Mouse (Mus musculus): Measurements from ENCODE around the gene Prdm1. TPM values are rescaled to one million over a fixed set of nuclear protein-coding genes. Genes with fewer than 3 reads are reported as not detected.

The Prdm1 gene
- polyA plus RNA-seq, 1 experiment from 2014 or later, result 2.8 TPM

DNA sequence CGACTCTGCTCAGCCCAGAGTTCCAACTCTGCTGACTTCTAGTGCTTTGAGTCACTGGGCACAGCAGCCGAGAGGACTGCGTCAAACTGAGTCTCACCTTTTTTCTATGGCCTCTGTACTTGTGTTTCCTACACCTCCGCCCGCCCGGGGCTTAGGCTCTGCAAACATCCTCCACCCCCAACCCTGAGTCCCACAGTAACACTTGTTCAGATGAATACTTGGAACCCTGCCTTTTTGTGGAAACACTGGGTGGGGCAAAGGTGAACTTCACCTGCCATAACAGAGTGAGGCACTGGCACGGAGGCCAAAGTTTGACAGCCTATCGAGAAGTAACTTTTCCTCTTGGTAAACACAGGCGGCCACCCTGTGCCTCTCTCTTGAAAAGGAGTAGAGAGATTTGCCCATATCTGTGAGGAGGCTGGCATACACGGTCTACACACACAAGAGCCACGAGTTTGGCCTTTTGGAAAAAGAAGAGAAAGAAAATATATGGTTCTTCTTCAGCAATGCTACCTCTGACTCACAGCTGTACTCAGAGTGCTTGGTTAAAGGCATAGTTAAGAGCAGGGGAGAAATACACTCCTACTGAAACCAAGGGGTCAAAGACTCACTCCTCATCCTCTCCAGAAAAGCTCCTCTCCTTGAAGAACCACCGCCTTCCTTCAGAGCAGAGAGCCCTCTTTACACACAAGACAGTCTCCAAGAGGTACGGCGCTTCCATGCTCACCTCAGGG is 80.7 kb downstream of the Prdm1 start:
- peak overlapping the region; percentile 24 for H3K4me2 ChIP-seq (replicated peaks; ENCODE audit: low read depth, low read length)
- H3K27me3 ChIP-seq (ENCODE audit: control insufficient read depth, insufficient read depth, low read length), result no peaks in the 10 kb centered on the region
- WGBS, result 59% methylated on average over 14 of the region's 14 CpGs
- no peaks in the 10 kb centered on the region for H3K36me3 ChIP-seq (ENCODE audit: control insufficient read depth, insufficient read depth, low read length)
- H3K27ac ChIP-seq (ENCODE audit: low read length), result peak overlapping the region; percentile 39; the same call in 1 of the 2 replicates
- no peaks in the 10 kb centered on the region for H3K9me3 ChIP-seq (ENCODE audit: control insufficient read depth, low read depth, low read length)
- peak overlapping the region; percentile 4; the same call in 1 of the 2 replicates for H3K4me3 ChIP-seq (ENCODE audit: low read depth, low read length)
- ATAC-seq (ENCODE audit: insufficient number of reproducible peaks, insufficient read depth, low FRiP score, low read depth), result peak; percentile 90
- H3K9ac ChIP-seq (replicated peaks; ENCODE audit: low read depth, low read length), result no peak overlapping the region
- H3K4me1 ChIP-seq (ENCODE audit: control insufficient read depth, insufficient read depth, low read length), result 0 out of 2 replicates have a peak, but pooled peaks cover 4% of the 10 kb centered on the region

DNA sequence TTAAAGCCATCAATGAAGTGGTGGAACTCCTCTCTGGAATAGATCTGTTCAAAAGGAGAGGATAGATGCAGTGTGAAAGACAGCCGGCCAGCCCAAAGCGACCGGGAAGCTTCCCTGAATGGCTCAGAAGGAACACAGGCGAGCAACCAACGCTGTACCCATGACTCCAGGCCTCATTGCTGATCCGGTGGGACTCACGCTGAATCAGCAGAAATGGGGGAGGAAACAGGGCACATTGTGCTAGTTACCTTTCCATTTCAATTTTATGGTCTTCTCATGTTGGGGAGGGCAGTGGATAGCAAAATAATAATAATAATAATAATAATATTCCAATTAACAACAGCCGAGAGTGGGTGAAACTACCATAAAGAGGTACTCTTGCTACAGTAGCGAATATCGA is 81.3 kb downstream of the Prdm1 start:
- Histone ChIP-seq H3K4me1 (ENCODE audit: control insufficient read depth, insufficient read depth, low read length) (0 out of 2 replicates have a peak, but pooled peaks cover 4% of the 10 kb centered on the region), H3K27me3 (ENCODE audit: control insufficient read depth, insufficient read depth, low read length) (no peaks in the 10 kb centered on the region), H3K4me2 (replicated peaks; ENCODE audit: low read depth, low read length) (no peak overlapping the region), H3K4me3 (ENCODE audit: low read depth, low read length) (no peak overlapping the region), H3K27ac (ENCODE audit: low read length) (no peak overlapping the region), H3K9ac (replicated peaks; ENCODE audit: low read depth, low read length) (no peak overlapping the region), H3K36me3 (ENCODE audit: control insufficient read depth, insufficient read depth, low read length) (no peaks in the 10 kb centered on the region), H3K9me3 (ENCODE audit: control insufficient read depth, low read depth, low read length) (no peaks in the 10 kb centered on the region)
- 84% methylated on average over 10 of the region's 10 CpGs for WGBS
- ATAC-seq (ENCODE audit: insufficient number of reproducible peaks, insufficient read depth, low FRiP score, low read depth), result no peak

DNA sequence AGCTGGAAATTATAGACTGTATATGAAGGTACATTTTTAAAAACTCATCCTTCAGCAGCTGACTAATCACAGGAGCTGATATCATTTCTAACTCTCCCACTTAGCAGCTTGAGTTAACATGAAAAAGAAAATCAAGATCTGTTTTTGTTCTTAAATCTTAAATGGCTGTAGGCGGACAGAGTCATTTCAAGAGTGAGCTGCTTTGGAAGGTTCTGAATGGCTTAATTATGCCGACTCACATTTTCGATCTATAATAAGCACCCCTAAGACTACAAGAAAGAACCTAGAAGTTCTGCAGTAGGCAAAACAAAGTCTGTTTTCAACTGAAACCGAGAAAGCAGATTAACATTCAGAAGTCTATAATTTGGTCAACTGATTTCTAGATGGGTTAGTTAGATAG is 83.9 kb downstream of the Prdm1 start:
- no peak overlapping the region for H3K4me3 ChIP-seq (ENCODE audit: low read depth, low read length)
- H3K27ac ChIP-seq (ENCODE audit: low read length), result no peak overlapping the region
- no peak for ATAC-seq (ENCODE audit: insufficient number of reproducible peaks, insufficient read depth, low FRiP score, low read depth)
- no peak overlapping the region for H3K4me2 ChIP-seq (replicated peaks; ENCODE audit: low read depth, low read length)
- WGBS, result 64% methylated on average over 4 of the region's 4 CpGs
- H3K36me3 ChIP-seq (ENCODE audit: control insufficient read depth, insufficient read depth, low read length), result no peaks in the 10 kb centered on the region
- H3K4me1 ChIP-seq (ENCODE audit: control insufficient read depth, insufficient read depth, low read length), result 0 out of 2 replicates have a peak, but pooled peaks cover 4% of the 10 kb centered on the region
- H3K9me3 ChIP-seq (ENCODE audit: control insufficient read depth, low read depth, low read length), result no peaks in the 10 kb centered on the region
- H3K9ac ChIP-seq (replicated peaks; ENCODE audit: low read depth, low read length), result no peak overlapping the region
- H3K27me3 ChIP-seq (ENCODE audit: control insufficient read depth, insufficient read depth, low read length), result no peaks in the 10 kb centered on the region

DNA sequence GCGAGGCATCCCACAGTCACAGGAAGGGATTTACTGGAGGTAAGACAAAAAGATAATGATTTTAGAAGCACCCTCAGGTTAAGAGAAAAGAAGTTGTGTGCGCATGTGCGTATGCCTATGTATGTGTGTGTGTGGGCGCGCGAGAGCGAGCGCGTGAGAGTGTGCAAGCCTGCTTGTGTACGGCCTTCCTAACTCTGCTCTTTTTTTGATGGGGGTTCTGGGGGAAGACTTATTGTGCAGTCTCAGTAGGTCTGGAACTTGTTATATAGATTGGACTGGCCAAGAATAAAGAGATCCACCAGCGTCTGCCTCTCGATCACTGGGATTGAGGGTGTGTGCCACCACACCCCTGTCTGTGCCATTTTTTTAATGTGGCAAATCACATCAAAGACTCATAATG is 84.6 kb downstream of the Prdm1 start:
- no peaks in the 10 kb centered on the region for H3K27me3 ChIP-seq (ENCODE audit: control insufficient read depth, insufficient read depth, low read length)
- H3K27ac ChIP-seq (ENCODE audit: low read length), result no peak overlapping the region
- H3K9ac ChIP-seq (replicated peaks; ENCODE audit: low read depth, low read length), result no peak overlapping the region
- H3K9me3 ChIP-seq (ENCODE audit: control insufficient read depth, low read depth, low read length), result no peaks in the 10 kb centered on the region
- H3K4me1 ChIP-seq (ENCODE audit: control insufficient read depth, insufficient read depth, low read length), result 0 out of 2 replicates have a peak, but pooled peaks cover 4% of the 10 kb centered on the region
- H3K36me3 ChIP-seq (ENCODE audit: control insufficient read depth, insufficient read depth, low read length), result no peaks in the 10 kb centered on the region
- H3K4me3 ChIP-seq (ENCODE audit: low read depth, low read length), result no peak overlapping the region
- WGBS, result 32% methylated on average over 12 of the region's 12 CpGs
- no peak for ATAC-seq (ENCODE audit: insufficient number of reproducible peaks, insufficient read depth, low FRiP score, low read depth)
- no peak overlapping the region for H3K4me2 ChIP-seq (replicated peaks; ENCODE audit: low read depth, low read length)

DNA sequence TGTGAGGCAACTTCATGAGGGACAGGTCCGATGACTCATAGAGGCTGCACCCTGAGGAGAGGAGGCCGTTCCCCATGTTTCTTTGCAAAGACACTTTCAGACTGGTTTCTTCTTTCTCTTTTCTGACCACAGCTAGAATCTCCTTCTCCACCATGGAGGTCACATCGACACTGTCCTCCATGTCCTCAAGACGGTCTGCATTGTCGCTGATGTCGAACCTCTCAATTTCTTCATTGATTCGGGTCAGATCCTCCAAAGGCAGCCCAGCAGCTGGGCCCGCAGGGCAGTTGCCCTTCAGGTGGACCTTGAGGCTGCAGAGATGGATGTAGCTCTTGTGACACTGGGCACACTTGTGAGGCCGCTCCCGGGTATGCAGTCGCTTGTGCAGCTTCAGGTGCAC is 88.6 kb downstream of the Prdm1 start:
- Histone ChIP-seq H3K4me2 (replicated peaks; ENCODE audit: low read depth, low read length) (no peak overlapping the region), H3K27ac (ENCODE audit: low read length) (no peak overlapping the region), H3K9me3 (ENCODE audit: control insufficient read depth, low read depth, low read length) (no peaks in the 10 kb centered on the region), H3K4me3 (ENCODE audit: low read depth, low read length) (no peak overlapping the region), H3K9ac (replicated peaks; ENCODE audit: low read depth, low read length) (no peak overlapping the region), H3K27me3 (ENCODE audit: control insufficient read depth, insufficient read depth, low read length) (no peaks in the 10 kb centered on the region), H3K4me1 (ENCODE audit: control insufficient read depth, insufficient read depth, low read length) (no peaks in the 10 kb centered on the region), H3K36me3 (ENCODE audit: control insufficient read depth, insufficient read depth, low read length) (no peaks in the 10 kb centered on the region)
- WGBS, result 86% methylated on average over 11 of the region's 11 CpGs
- ATAC-seq (ENCODE audit: insufficient number of reproducible peaks, insufficient read depth, low FRiP score, low read depth), result no peak

DNA sequence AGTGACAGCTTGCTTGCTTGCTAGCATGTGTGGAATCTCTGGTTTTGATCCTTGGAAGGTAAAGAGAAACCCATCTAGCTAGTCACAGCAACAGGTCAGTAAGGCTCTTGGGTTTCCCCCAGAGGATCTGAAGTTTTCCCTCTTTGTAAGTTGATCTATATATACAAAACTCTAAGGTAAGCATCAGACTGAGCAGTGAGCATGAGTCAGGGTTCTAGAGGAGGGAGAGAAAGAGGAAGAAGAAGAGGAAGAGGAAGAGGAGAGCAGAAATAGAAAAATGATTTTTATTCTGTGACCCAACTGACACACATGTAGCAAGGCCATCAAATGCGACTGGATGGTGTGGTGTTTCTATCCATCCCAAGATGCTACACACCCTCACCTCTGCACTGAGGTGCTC is 90.7 kb downstream of the Prdm1 start:
- WGBS, result 89% methylated on average over 1 of the region's 1 CpGs
- Histone ChIP-seq H3K4me1 (ENCODE audit: control insufficient read depth, insufficient read depth, low read length) (no peaks in the 10 kb centered on the region), H3K4me2 (replicated peaks; ENCODE audit: low read depth, low read length) (no peak overlapping the region)

DNA sequence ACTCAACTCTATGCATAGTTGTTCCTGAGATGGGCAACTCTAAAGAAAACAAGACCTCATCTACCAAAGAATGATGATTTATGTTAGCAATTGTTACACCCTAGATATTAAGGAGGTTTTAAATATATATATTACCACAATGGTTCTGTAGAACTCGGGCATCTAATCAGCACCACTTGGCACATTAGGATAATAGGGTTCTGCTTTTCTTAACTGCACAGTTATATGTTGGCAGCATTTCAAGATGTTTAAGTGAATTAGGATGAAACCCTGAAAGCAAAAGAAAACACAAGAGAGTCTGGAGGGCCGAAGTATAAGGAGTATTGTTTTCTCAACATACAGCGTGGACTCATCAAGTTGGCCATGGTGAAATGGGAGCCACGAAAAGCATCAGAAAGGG is 92.3 kb downstream of the Prdm1 start:
- no peak overlapping the region for H3K4me2 ChIP-seq (replicated peaks; ENCODE audit: low read depth, low read length)
- WGBS, result 88% methylated on average over 4 of the region's 4 CpGs
- no peaks in the 10 kb centered on the region for H3K9me3 ChIP-seq (ENCODE audit: control insufficient read depth, low read depth, low read length)
- no peaks in the 10 kb centered on the region for H3K4me1 ChIP-seq (ENCODE audit: control insufficient read depth, insufficient read depth, low read length)
- H3K27me3 ChIP-seq (ENCODE audit: control insufficient read depth, insufficient read depth, low read length), result no peaks in the 10 kb centered on the region
- no peak overlapping the region for H3K9ac ChIP-seq (replicated peaks; ENCODE audit: low read depth, low read length)
- H3K4me3 ChIP-seq (ENCODE audit: low read depth, low read length), result no peak overlapping the region
- no peak overlapping the region for H3K27ac ChIP-seq (ENCODE audit: low read length)
- no peaks in the 10 kb centered on the region for H3K36me3 ChIP-seq (ENCODE audit: control insufficient read depth, insufficient read depth, low read length)
- ATAC-seq (ENCODE audit: insufficient number of reproducible peaks, insufficient read depth, low FRiP score, low read depth), result no peak

More for the DNA sequence above, 90.7 kb downstream of the Prdm1 start:
- Histone ChIP-seq H3K27ac (ENCODE audit: low read length) (no peak overlapping the region), H3K27me3 (ENCODE audit: control insufficient read depth, insufficient read depth, low read length) (no peaks in the 10 kb centered on the region), H3K9ac (replicated peaks; ENCODE audit: low read depth, low read length) (no peak overlapping the region), H3K9me3 (ENCODE audit: control insufficient read depth, low read depth, low read length) (no peaks in the 10 kb centered on the region), H3K4me3 (ENCODE audit: low read depth, low read length) (no peak overlapping the region), H3K36me3 (ENCODE audit: control insufficient read depth, insufficient read depth, low read length) (no peaks in the 10 kb centered on the region)
- no peak for ATAC-seq (ENCODE audit: insufficient number of reproducible peaks, insufficient read depth, low FRiP score, low read depth)

DNA sequence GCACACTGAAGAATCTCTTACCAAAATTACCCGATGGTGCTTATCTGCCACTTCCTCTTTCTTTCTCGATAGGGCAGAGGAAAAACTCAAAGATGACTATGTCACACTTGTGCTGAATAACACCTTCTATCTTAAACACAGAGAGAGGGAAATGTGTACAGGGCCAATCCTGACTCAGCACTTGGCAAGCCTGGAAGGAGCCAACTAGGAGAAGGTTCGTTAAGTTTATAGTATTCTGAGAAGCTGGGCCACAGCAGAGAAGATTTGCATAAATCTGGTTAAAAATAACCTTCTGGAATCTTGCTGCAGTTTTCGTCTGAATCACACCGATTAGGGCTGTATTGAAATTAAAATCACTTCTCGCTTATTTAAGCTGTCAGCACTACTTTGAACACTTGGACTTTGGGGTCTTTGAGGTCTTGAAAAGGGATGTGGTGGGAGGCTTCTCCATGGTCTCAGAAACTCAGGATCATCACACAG is 93.6 kb downstream of the Prdm1 start:
- no peak for ATAC-seq (ENCODE audit: insufficient number of reproducible peaks, insufficient read depth, low FRiP score, low read depth)
- Histone ChIP-seq H3K27me3 (ENCODE audit: control insufficient read depth, insufficient read depth, low read length) (no peaks in the 10 kb centered on the region), H3K9ac (replicated peaks; ENCODE audit: low read depth, low read length) (no peak overlapping the region), H3K36me3 (ENCODE audit: control insufficient read depth, insufficient read depth, low read length) (no peaks in the 10 kb centered on the region), H3K4me2 (replicated peaks; ENCODE audit: low read depth, low read length) (no peak overlapping the region), H3K27ac (ENCODE audit: low read length) (no peak overlapping the region), H3K4me1 (ENCODE audit: control insufficient read depth, insufficient read depth, low read length) (no peaks in the 10 kb centered on the region), H3K4me3 (ENCODE audit: low read depth, low read length) (no peak overlapping the region), H3K9me3 (ENCODE audit: control insufficient read depth, low read depth, low read length) (no peaks in the 10 kb centered on the region)
- WGBS, result 72% methylated on average over 6 of the region's 6 CpGs

DNA sequence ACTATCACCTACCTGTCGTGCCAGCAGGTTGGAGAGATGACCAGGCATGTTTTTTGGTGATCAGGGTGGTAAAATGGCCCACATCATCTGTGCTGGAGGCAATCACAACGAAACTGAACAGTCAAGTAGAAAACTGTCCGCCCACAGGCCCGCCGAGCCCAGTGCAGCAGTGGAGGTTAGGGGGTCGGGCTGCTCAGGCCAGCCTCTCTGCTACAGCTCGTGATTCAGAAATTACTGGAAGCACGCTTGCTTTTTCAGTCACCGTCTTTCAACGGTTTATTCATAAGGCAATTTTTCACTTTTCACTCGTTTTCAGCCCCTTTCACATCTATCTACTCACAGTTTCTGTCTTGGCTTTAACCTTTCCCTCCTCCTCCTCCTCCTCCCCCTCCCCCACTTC is 96.1 kb downstream of the Prdm1 start:
- no peaks in the 10 kb centered on the region for H3K9me3 ChIP-seq (ENCODE audit: control insufficient read depth, low read depth, low read length)
- no peak overlapping the region for H3K9ac ChIP-seq (replicated peaks; ENCODE audit: low read depth, low read length)
- H3K4me3 ChIP-seq (ENCODE audit: low read depth, low read length), result no peak overlapping the region
- ATAC-seq (ENCODE audit: insufficient number of reproducible peaks, insufficient read depth, low FRiP score, low read depth), result no peak
- H3K27ac ChIP-seq (ENCODE audit: low read length), result no peak overlapping the region
- no peaks in the 10 kb centered on the region for H3K4me1 ChIP-seq (ENCODE audit: control insufficient read depth, insufficient read depth, low read length)
- no peaks in the 10 kb centered on the region for H3K27me3 ChIP-seq (ENCODE audit: control insufficient read depth, insufficient read depth, low read length)
- H3K4me2 ChIP-seq (replicated peaks; ENCODE audit: low read depth, low read length), result no peak overlapping the region
- no peaks in the 10 kb centered on the region for H3K36me3 ChIP-seq (ENCODE audit: control insufficient read depth, insufficient read depth, low read length)
- WGBS, result 73% methylated on average over 11 of the region's 11 CpGs

Data from stomach, embryonic 14.5 days (tissue).